Mouse (Mus musculus): Measurements from ENCODE around the gene Eif1.
"Not testable (repeated sequence)": the region's sequence is repeated elsewhere in the genome, so short reads cannot be mapped to it uniquely, and the experiment has no call there.

Gene Eif1

DNA sequence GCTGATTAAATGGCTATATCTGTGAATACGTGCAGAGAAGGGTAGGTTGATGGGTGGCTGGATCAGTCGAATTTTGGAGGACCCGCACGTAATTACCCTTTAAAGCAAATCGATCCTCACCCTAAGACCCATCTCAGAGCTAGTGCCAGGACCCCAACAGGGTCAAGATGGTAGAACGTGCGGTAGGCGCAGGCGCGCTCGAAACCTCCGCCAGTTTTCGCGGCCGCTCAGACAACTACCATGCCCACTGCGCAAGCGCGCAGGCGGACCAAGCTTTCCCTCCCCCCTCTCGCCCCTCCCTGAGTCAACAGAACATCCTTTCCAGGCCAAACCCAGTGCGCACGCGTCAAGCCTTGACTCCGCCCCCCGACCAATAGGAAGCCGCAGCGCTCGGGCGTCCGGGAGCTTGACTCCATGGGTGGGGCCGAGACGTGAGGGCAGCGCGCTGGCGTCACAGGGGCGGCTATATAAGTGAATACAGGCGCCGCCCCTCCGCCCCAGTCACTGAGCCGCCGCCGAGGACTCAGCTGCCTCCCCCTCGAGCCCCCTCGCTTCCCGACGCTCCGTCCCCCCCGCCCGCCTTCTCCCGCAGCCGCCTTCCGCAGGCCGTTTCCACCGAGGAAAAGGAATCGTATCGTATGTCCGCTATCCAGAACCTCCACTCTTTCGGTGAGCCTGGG is at the start of gene Eif1:
Gene Eif1, plus strand, starts transcription at position 394 of the 680 bp plus-strand sequence.
- peak; percentile 100 for DNase-seq (ENCODE audit: extremely low spot score)

DNA sequence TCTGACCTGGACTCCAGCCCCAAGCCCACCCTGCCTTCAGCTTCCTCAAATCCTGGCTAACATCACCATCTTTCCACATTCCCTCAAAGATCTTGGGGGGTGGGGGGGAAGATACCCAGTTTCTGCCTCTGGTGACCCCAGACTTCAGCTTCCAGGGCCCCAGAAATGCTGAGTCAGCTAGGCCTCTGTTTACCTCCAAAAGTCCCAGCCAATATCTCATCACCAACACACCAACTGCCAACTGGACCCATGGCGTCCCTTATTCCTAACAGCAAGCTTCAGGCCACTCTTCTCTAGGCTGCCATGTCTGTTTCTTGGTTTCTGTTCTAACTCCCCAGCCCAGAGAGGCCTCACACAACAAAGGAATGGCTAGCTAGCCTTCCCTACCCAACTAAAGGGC is 47.8 kb upstream of the Eif1 start:
- DNase-seq (ENCODE audit: extremely low spot score) = no peak

DNA sequence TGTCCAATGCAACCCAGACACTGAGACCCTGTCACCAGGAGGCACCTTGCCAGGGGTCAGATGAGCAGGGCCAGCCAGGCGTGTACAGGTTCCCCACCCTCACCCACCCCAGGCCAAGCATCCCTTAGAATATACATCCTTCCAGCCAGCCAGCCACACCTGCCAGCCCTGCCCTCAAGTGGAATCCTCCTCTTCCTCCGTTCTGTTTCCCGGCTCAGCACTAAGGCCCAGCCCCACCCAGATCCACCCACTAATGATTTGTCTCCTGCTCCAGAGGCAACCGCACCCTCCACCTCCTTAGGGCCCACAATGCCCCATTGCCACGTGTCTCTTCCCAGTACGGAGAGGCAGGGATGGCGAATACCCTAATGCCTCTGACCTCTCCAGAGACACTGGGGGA is 45.0 kb upstream of the Eif1 start:
- no peak for DNase-seq (ENCODE audit: extremely low spot score)

DNA sequence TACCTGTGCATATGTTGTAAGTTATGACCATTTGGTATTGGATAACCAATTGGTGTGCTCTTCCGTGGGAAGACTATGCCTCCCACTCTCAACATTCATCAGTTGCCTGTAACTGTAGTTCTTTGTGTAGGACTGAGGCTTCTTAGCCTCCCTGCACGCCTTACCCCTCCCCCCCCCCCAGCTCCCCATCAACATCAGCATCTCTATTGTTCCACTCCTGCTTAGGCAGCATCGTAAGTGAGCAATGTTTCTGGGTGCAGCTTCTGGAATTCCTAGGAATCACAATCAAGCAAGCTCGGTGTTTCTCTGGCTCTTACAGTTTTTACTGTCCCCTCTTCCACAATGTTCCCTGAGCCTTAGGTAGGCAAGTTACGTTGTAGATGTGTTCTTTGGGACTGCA is 44.2 kb upstream of the Eif1 start:
- DNase-seq (ENCODE audit: extremely low spot score) = no peak

DNA sequence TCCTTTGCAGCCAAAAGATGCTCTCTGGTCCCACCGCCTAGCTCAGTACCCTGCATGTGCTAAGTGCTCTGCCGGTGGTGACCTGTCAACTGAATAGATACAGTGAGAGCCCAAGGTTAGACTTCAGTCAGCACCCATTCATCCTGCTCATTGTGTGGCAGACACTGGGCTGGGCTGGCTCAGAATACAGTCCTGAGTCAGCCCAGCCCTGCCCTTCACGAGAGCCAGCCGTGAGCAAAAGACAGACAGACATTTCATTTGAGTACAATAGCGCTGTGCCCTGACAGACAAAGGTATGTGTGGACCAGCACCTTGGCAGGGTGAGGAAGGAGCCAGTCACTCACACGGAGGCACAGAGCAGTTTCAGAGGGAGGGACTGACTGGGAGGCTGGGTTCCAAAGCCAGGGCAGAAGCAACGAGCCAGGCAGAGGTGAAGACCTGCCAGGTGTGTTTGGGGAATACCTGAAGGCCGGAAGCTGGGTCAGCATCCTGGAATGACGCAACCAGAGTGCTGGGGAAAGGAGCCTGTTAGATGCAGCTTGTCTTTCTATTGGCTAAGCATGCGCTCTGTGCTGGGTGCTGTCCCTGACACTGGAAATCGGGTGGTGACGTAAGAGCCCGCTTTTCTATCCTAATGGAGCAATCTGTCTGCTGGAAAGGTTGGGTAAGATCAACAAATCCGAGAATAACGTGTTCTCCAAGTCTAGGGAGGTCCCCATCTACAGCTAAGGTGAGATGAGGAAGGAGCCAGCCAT is 41.8 kb upstream of the Eif1 start:
- no peak for DNase-seq (ENCODE audit: extremely low spot score)

DNA sequence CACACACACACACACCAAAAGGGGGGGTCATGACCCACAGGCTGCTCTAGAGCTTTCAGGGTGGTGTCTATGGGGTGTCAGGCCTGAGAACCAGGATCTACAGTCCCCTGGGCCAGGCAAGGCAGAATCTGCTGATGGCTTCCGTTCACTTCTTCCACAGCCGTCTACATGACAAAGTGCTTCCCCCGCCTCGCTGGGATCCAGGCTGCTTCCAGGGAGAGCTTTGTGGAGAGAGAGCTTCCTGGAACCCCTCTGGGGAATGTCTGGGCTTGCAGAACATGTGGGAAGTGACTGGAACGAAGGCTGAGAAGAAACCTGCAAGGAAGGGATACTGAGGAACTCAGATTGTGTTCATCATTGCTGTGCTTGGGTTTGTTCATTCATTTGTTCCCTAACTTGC is 40.9 kb upstream of the Eif1 start:
- no peak for DNase-seq (ENCODE audit: extremely low spot score)

DNA sequence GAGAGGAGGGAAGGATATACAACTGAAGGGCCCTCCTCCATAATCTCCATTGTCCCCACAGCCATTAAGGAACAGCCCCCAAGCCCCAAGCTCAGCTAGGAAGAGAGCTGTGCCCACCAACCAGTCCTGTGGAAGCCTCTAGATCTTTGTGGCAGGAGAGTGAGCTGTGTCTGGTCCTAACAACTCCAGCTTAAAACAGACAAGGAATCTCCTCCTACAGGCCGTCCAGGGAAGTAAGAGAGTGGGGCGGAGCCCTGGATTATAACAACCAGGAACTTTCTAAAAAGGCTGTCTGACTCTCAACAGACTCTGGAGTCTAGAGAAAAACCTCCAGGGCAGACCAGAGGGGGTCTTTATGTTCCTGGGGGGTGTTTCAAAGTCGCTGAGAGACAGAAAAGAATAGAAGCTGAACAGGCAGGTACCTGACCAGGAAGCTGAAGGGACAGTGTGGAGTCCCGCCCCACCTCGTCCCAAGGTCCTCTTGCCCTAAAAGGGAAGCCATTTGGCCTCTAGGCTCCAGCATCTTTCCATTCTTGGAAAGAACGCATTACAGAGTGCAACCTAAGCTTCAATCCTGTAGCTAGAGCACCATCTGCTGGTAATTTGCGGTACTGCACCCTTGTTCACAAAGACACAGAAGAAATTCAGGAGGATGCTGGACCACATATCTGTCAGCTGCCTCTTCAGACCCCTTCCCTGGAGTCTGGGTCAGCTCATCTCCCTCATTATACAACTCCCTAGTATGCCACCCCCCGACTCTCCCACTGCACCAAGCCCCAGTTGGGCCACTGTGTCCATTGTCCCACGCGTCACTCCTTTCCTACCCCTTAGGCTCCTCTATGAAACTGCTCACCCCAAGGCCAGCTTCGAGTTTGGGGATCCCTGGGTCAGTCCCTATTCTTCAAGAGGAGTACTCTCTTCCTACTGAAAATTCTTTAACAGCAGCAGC is 37.8 kb upstream of the Eif1 start:
- DNase-seq (ENCODE audit: extremely low spot score) = peak; percentile 87

DNA sequence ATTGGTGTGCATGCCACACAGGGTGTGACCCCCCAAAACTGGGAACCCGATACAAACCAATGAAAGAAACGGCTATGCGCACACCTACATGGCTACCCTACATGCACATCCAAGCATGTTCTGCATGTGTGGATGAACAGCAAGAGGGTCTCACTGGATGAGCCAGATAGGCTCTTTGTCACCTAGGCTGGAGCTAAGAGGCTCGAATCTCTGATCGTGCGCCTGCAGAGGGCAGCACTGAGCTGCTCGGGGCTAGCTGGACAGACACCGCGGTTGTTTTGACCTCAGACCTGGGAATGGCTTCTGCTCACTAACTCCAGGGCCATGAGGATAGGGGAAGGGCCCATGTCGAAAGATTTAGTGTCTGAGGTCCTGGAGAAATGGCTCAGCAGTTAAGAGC is 37.1 kb upstream of the Eif1 start:
- peak; percentile 80 for DNase-seq (ENCODE audit: extremely low spot score)

DNA sequence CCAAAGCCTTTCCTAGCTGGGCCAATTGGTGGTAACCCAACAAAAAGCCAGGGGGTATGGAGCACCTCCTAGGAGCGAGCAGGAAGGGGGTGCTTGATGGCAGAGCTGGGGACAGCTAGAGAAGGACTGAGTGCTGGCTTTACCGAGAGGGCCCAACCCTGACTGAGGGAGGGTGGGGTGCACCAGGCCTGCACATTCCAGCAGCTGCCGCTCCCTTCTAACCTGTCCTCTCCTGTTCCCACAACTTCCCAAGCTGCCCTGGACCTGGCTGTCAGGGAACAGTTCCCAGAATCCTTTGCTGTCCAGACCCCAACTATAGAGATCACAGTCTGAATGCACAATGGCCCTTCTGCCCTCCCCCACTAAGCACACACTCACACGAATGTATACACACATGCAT is 34.7 kb upstream of the Eif1 start:
- no peak for DNase-seq (ENCODE audit: extremely low spot score)

DNA sequence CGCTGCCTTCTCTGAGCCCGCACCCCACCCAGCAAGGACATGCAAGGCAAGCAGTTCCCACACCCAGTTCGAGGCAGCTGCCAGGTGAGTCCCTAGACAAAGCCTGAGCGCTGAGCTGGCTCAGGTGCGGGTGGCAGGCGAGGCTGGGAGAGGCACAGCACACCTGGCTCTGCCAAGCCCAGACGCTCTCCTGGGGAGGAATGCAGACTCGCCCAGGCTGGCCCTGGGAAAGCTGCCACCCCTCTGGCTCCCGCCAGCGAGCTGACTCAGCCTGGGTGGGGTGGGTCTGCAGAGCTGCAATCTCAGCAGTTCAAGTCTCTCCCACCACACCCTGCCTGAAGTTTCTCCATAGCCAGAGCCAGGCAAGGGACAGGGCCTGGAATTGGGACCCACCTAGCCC is 32.7 kb upstream of the Eif1 start:
- DNase-seq (ENCODE audit: extremely low spot score) = no peak

DNA sequence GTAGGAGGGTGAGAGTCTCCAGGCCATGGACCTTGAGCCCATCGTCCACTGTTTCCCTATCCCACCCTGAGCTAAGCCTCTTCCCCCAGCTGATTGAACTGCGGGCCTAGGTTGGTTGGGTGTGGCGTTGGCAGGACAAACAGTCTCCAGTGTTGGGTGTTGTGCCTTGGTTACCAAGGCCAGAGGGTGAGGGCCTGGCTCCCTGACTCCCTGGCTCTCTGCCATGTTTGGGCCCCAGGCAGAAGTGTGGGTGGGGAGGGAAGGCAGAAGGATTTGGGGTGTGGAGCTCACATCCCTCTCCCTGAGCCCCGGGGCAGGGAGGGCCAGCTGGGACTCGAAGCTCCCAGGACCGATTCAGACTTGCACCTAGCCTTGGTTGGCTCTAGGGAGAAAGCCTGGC is 30.7 kb upstream of the Eif1 start:
- DNase-seq (ENCODE audit: extremely low spot score) = no peak

DNA sequence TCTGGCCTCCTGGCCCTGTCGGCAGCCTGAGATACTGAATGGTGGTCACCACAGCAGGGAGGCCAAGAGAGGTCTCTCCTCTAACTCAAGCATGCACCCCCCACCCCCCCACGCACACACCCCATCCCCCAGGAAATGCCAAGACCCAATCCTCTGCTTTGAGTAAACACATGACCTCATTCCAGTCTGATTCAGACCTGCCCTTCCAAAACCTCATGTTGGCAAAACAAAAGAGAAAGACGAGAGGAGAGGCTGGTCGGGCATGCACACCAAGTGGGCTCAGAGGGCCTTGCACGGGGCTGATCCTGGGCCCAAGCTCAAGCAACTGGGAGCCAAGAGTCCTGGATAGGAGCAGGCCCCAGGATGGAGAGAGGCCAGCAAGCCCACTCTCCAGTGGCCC is 29.4 kb upstream of the Eif1 start:
- no peak for DNase-seq (ENCODE audit: extremely low spot score)

DNA sequence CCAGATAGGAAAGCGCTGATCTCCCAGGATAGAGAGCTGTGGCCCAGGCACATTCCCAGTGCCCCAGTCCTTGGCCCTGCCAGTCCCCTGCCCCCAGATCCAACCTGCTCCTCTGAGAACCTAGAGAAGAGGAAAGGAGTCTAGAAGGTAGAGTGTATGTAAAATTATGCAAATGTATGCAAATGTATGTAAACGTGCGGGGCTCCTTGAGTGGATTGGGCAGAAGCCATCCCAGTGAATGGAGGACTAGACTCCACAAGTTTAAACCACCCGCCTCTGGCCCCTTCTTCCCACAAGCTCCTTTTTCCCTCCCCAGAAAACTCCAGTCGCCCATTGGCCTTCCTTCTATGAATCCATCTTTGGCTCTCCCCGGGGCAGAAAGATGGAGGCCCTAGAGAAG is 26.8 kb upstream of the Eif1 start:
- DNase-seq (ENCODE audit: extremely low spot score) = no peak

DNA sequence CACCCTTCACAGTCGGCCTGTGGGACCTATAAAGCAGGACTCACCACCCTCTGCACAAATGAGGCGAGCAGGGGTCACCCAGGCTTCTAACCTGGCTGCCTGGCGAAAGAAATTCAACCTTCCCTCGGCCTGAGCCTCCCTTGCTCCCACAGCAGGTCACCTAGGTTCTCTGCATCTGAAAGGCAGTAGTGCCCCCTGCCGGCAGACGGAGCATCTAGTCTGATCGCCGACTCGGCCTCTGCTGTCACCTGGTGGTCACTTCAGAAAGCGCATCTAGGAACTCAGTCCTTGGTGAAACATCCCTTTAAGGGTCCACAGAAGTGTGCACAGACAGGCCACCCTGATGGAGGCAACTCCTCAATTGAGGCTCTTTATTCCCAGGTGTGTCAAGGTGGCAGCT is 24.4 kb upstream of the Eif1 start:
- peak; percentile 85 for DNase-seq (ENCODE audit: extremely low spot score)

DNA sequence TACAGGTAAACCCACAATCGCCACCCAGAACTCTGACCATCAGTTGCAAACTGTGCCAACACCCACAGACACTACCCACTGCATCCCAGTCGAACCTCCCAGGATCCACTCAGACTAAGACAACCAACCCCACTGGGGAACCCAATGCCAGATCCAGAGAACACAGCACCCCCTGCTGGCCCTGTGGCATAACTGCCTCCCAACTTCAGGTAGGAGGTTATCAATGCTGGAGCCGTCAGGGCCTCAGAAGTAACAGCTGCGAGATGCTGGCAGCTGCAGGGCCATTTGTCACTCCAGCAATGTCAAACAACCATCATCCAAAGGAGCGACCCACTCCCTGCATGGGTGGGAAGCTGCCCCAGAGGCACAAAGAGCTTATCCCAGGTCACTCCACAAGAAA is 21.9 kb upstream of the Eif1 start:
- DNase-seq (ENCODE audit: extremely low spot score) = no peak

DNA sequence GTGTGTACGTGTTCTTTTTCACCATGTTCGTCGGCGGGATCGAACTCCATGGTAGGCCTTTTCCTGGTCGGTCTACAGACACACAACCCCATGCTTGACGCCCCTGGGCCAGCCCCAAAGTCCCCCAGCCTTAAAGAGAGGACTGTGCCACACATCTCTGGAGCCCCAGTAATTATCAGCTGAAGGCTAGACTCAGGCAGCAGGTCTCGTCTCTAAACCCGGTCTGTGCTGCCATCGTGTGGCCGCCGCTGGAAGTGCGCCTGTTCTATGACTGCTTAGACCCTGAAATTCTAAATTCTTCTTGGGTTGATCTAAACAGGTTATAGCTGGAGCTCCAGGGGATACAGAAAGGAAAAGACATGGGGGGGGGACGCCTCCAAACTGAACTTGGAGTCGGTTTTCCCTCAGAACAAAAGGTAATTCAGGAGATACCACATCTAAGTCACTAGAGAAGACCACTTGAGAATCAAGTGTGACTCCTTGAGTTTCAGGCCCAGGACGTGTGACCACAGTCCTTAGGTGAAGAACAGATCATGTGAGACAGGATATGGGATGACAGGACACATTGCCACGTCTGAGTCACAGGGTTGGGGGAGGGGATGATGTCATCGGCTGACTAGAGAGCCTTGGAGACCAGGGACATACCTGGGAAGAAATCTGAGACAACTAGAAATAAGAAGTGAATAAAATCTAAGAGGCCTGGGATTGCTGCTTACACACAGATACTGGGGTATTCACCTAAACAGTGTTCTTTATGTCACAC is 21.2 kb upstream of the Eif1 start:
- peak; percentile 86 for DNase-seq (ENCODE audit: extremely low spot score)

DNA sequence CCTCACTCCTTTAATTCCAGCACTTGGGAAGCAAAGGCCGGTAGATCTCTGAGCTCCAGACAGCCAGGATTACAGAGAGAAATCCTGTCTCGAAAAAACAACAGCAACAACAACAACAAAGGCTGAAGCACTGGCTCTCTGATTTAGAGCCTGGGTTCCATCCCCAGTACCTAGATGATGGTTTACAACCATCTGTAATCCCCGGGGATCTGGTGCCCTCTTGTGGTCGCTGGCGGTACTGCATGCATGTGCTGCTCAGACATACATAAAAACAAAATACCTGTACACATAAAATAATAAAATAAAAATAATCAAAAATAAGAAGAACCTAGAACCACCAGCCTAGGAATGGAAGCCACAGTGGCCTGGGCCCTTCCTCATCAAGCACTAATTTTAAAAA is 19.4 kb upstream of the Eif1 start:
- DNase-seq (ENCODE audit: extremely low spot score) = peak; percentile 76

DNA sequence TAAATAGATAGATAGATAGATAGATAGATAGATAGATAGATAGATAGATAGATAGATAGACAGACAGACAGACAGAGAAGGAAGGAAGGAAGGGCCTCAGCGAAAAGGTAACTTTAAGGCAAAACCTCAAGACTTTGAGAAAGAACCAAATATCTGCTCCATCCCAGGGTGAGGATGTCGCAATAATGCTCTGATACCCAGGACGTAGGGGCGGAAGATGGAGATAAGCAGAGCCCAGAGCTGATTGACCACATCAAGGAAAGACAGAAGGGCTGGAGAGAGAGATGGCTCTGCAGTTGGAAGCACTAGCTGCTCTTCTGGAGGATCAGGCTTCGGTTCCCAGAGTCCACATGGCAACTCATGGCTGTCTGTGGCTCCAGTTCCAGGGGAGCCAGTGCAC is 18.4 kb upstream of the Eif1 start:
- DNase-seq (ENCODE audit: extremely low spot score) = no peak

DNA sequence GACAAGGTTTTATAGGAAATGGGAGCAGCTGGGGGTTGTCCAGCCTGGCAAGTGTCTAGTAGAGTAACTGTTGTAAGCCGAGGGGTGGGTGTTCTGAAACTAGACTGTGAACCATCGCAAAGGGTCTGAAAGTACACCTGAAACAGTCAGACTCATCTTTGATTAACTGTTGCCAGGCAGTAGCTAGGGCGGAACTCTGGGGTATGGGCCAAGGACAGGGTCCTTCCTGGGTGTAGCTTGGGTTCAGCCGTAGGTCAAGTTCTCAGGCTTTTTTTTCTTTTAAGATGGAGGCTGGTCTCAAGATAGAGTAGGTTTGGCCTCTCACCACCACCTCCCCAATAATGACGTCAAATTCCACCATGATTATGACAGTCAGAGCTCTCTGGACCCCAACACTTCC is 11.8 kb upstream of the Eif1 start:
- no peak for DNase-seq (ENCODE audit: extremely low spot score)

DNA sequence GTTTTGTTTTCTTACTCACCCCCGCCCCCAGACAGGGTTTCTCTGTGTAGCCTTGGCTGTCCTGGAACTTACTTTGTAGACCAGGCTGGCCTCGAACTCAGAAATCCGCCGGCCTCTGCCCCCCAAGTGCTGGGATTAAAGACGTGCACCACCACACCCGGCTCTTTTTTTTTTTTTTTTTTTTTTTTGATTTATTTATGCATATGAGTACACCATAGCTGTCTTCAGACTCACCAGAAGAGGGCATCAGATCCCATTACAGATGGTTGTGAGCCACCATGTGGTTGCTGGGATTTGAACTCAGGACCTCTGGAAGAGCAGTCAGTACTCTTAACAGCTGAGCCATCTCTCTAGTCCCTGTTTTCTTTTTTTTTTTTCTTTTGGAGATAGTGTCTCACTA is 11.0 kb upstream of the Eif1 start:
- DNase-seq (ENCODE audit: extremely low spot score) = not testable (repeated sequence)

DNA sequence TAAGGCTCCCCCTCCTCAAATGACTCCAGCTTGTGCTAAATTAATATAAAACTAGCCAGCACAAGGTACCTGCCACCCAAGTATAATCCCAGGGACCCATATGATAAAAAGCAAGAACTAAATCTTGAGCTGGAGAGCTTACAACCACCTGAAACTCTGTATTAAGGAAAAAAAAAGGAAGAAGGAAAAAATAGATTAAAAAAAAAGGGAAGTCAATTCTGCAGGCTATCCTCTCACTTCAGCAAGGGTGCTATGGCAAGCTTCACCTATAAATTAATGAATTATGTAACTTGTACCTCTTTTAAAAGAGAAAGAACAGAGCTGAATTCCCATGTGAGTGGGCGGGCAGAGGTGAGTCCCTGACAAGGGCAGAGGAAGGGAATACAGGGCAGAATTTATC is 8.0 kb upstream of the Eif1 start:
- no peak for DNase-seq (ENCODE audit: extremely low spot score)
